Mouse (Mus musculus) intestine, postnatal 0 days (tissue): ENCODE data around the gene Espn. TPM values are rescaled to one million over a fixed set of nuclear protein-coding genes. Genes with fewer than 3 reads are reported as not detected.

ENCODE experiments used
- ATAC-seq: fragments of 200-750 bp; cut with Nextera tagmentation; 2 replicates; pipeline ENCODE4 v1.8.0; 2017; ENCODE audit warnings: mild to moderate bottlenecking, moderate TSS enrichment, moderate library complexity
- H3K27ac ChIP-seq: fragments of 300-500 bp; sonication (generic); 2 replicates; pipeline ENCODE4 v1.5.1; 2014; ENCODE audit warnings: mild to moderate bottlenecking, low read depth, low read length, moderate library complexity
- H3K27me3 ChIP-seq: fragments of 300-500 bp; sonication (generic); replicated peaks from 2 replicates; pipeline ENCODE4 v1.6.1; 2014; ENCODE audit warnings: low read length, mixed read lengths; ENCODE audit not compliant: control insufficient read depth, insufficient read depth
- H3K36me3 ChIP-seq: fragments of 300-500 bp; sonication (generic); 2 replicates; pipeline ENCODE4 v1.6.1; 2014; ENCODE audit warnings: mild to moderate bottlenecking, moderate library complexity; ENCODE audit not compliant: control insufficient read depth, insufficient read depth
- H3K4me1 ChIP-seq: fragments of 300-500 bp; sonication (generic); replicated peaks from 2 replicates; pipeline ENCODE4 v1.6.1; 2014; ENCODE audit warnings: antibody characterized with exemption, low read length, mixed read lengths; ENCODE audit not compliant: control insufficient read depth, insufficient read depth
- H3K4me2 ChIP-seq: fragments of 300-500 bp; sonication (generic); replicated peaks from 2 replicates; pipeline ENCODE4 v1.6.1; 2014; ENCODE audit warnings: low read depth, mild to moderate bottlenecking, moderate library complexity
- H3K4me3 ChIP-seq: fragments of 300-500 bp; sonication (generic); 2 replicates; pipeline ENCODE4 v1.5.1; 2014; ENCODE audit warnings: low read depth, low read length
- H3K9ac ChIP-seq: fragments of 300-500 bp; sonication (generic); 2 replicates; pipeline ENCODE4 v1.6.1; 2014; ENCODE audit warnings: mild to moderate bottlenecking, low read depth, low read length
- H3K9me3 ChIP-seq: fragments of 300-500 bp; sonication (generic); 2 replicates; pipeline ENCODE4 v1.6.1; 2016; ENCODE audit warnings: mixed run types; ENCODE audit not compliant: control insufficient read depth
- CTCF ChIP-seq: sonication (generic); IDR thresholded peaks from 2 replicates; pipeline ENCODE4 v1.5.1; 2016; ENCODE audit warnings: low read depth, mild to moderate bottlenecking, control low read depth, antibody characterized with exemption, moderate library complexity
- whole genome bisulfite sequencing: fragments of 180-500 bp; shearing (Covaris S2); extraction: QIAGEN DNeasy Blood & Tissue Kit; methylation state at CpG from one replicate; pipeline ENCODE4 v1.1.7; 2014; 5-methylcytosine and 5-hydroxymethylcytosine counted together
- polyA plus RNA-seq: library from polyadenylated mRNA; unstranded; fragments of >200 nt; fragmentation: Nextera tagmentation; extraction: Ambion mirVana; gene quantifications from 2 replicates; pipeline ENCODE4 v1.2.1, GENCODE M21; 2015

Espn gene
- polyA plus RNA-seq, 1 experiment from 2014 or later = 264 TPM

GRCm38 (mm10) chr4:152177174-152177536 is 25.0 kb upstream of the Espn start:
- peak overlapping the region; percentile 98 for H3K4me2 ChIP-seq
- TF ChIP-seq CTCF = no peak
- WGBS = 54% methylated on average over 6 of the region's 6 CpGs
- H3K27ac ChIP-seq = peak overlapping the region; percentile 76; the same call in 1 of the 2 replicates
- H3K9me3 ChIP-seq = no peaks in the 10 kb centered on the region
- ATAC-seq = no peak
- H3K27me3 ChIP-seq = 0 out of 2 replicates have a peak, but pooled peaks cover 3% of the 10 kb centered on the region
- H3K4me3 ChIP-seq = peak overlapping the region; percentile 65
- H3K9ac ChIP-seq = peak overlapping the region; percentile 65
- peaks cover 5% of the 10 kb centered on the region; the same call in 1 of the 2 replicates for H3K4me1 ChIP-seq
- no peaks in the 10 kb centered on the region for H3K36me3 ChIP-seq

GRCm38 (mm10) chr4:152176638-152177037 is 24.5 kb upstream of the Espn start:
- no peak for TF ChIP-seq CTCF
- H3K27me3 ChIP-seq = 0 out of 2 replicates have a peak, but pooled peaks cover 3% of the 10 kb centered on the region
- H3K9ac ChIP-seq = no peak overlapping the region
- H3K4me3 ChIP-seq = no peak overlapping the region
- H3K4me1 ChIP-seq = peaks cover 5% of the 10 kb centered on the region; the same call in 1 of the 2 replicates
- H3K9me3 ChIP-seq = no peaks in the 10 kb centered on the region
- WGBS = 49% methylated on average over 3 of the region's 3 CpGs
- 0 out of 2 replicates have a peak overlapping the region, but pooled peaks have one; percentile 98 for H3K4me2 ChIP-seq
- ATAC-seq = no peak
- H3K27ac ChIP-seq = no peak overlapping the region
- H3K36me3 ChIP-seq = no peaks in the 10 kb centered on the region

- no peak overlapping the region for H3K27ac ChIP-seq
- H3K9me3 ChIP-seq = no peaks in the 10 kb centered on the region
- no peak overlapping the region for H3K9ac ChIP-seq
- ATAC-seq = no peak
- no peak overlapping the region for H3K4me2 ChIP-seq
- H3K36me3 ChIP-seq = no peaks in the 10 kb centered on the region
- peaks cover 5% of the 10 kb centered on the region; the same call in 1 of the 2 replicates for H3K4me1 ChIP-seq
- WGBS = 72% methylated on average over 9 of the region's 9 CpGs
- 0 out of 2 replicates have a peak, but pooled peaks cover 3% of the 10 kb centered on the region for H3K27me3 ChIP-seq
- TF ChIP-seq CTCF = no peak
- no peak overlapping the region for H3K4me3 ChIP-seq
Measured at GRCm38 (mm10) chr4:152173956-152174355, 21.8 kb upstream of the Espn start.

- Histone ChIP-seq H3K4me3 (no peak overlapping the region), H3K9me3 (no peaks in the 10 kb centered on the region), H3K36me3 (no peaks in the 10 kb centered on the region), H3K9ac (no peak overlapping the region), H3K4me2 (no peak overlapping the region), H3K27me3 (no peaks in the 10 kb centered on the region), H3K27ac (no peak overlapping the region), H3K4me1 (no peaks in the 10 kb centered on the region)
- no peak for ATAC-seq
- peak; percentile 93 for TF ChIP-seq CTCF
- 0% methylated on average over 5 of the region's 5 CpGs for WGBS
Measured at GRCm38 (mm10) chr4:152173041-152173440, 20.9 kb upstream of the Espn start.

DNA sequence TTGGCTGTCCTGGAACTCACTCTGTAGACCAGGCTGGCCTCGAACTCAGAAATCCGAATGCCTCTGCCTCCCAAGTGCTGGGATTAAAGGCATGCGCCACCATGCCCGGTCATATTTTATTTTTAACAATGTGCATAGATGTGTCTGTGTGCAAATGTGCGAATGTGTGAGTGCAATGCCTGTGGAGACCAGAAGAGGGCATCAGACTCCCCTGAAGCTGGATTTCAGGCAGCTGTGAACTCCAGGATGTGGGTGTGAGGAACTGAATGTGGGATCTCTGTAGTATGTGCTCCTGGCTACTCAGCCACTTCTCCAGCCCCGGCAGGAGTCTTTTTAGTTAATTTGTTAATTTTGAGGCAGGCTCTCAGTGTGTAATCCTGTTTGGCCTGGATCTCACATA is 19.4 kb upstream of the Espn start:
- peak; percentile 49 for TF ChIP-seq CTCF
- H3K9me3 ChIP-seq = no peaks in the 10 kb centered on the region
- 86% methylated on average over 6 of the region's 6 CpGs for WGBS
- no peak for ATAC-seq
- no peaks in the 10 kb centered on the region for H3K4me1 ChIP-seq
- H3K36me3 ChIP-seq = no peaks in the 10 kb centered on the region
- H3K9ac ChIP-seq = no peak overlapping the region
- H3K27me3 ChIP-seq = no peaks in the 10 kb centered on the region
- H3K4me3 ChIP-seq = no peak overlapping the region
- H3K4me2 ChIP-seq = no peak overlapping the region
- H3K27ac ChIP-seq = no peak overlapping the region

- H3K36me3 ChIP-seq = no peaks in the 10 kb centered on the region
- H3K27ac ChIP-seq = no peak overlapping the region
- H3K9ac ChIP-seq = no peak overlapping the region
- H3K4me2 ChIP-seq = no peak overlapping the region
- ATAC-seq = no peak
- no peaks in the 10 kb centered on the region for H3K4me1 ChIP-seq
- WGBS = 75% methylated on average over 10 of the region's 10 CpGs
- no peaks in the 10 kb centered on the region for H3K9me3 ChIP-seq
- H3K4me3 ChIP-seq = no peak overlapping the region
- no peaks in the 10 kb centered on the region for H3K27me3 ChIP-seq
- no peak for TF ChIP-seq CTCF
Measured at GRCm38 (mm10) chr4:152170286-152170685, 18.1 kb upstream of the Espn start.

DNA sequence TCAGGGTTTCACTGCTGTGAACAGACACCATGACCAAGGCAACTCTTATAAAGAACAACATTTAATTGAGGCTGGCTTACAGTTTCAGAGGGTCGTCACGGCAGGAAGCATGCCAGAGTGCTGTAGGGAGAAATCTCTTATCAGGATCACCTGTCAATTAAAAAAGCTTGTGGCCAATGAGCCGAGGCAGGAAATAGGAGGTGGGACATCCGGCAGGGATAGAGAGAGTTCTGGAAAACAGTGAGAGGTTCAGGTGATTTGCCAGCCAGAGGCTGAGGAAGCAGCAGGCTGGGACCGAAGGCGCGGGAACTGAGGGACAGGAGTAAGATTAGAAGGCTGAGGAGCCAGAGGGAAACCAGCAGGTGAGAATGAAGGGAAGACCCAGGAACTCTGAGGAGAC is 16.9 kb upstream of the Espn start:
- Histone ChIP-seq H3K4me2 (no peak overlapping the region), H3K4me1 (no peaks in the 10 kb centered on the region), H3K36me3 (no peaks in the 10 kb centered on the region), H3K9me3 (no peaks in the 10 kb centered on the region), H3K27ac (no peak overlapping the region), H3K9ac (no peak overlapping the region), H3K27me3 (no peaks in the 10 kb centered on the region), H3K4me3 (no peak overlapping the region)
- TF ChIP-seq CTCF = no peak
- WGBS = 77% methylated on average over 7 of the region's 7 CpGs
- no peak for ATAC-seq
